Mouse (Mus musculus): ENCODE results near the gene Rabep2.

GRCm38 (mm10) chr7:126466116-126466515 is 37.6 kb downstream of the Rabep2 start:
- TF ChIP-seq CTCF (IDR thresholded peaks at IDR 0.05; ENCODE audit: extremely low read depth, insufficient read depth, low read length) (no peak), POLR2A (IDR thresholded peaks at IDR 0.05; ENCODE audit: extremely low read depth, insufficient read depth, low read length) (no peak)

Measured in cortical plate, adult 2 months (tissue).